Mouse (Mus musculus) megakaryocyte, embryonic 14.5 days (primary cell): ENCODE measurements around the gene Xirp1. TPM values are rescaled to one million over a fixed set of nuclear protein-coding genes. Genes with fewer than 3 reads are reported as not detected.

Experiments
- H3K27me3 ChIP-seq: replicated peaks from 2 replicates; pipeline ENCODE3; 2012; ENCODE audit warnings: inconsistent platforms
- H3K36me3 ChIP-seq: replicated peaks from 2 replicates; pipeline ENCODE3; 2012; ENCODE audit warnings: low read length, inconsistent platforms, mixed read lengths
- H3K4me1 ChIP-seq: 2 replicates; pipeline ENCODE4 v1.6.1; 2012; ENCODE audit warnings: inconsistent platforms
- H3K4me3 ChIP-seq: replicated peaks from 2 replicates; pipeline ENCODE3; 2012; ENCODE audit warnings: moderate library complexity, mild to moderate bottlenecking, inconsistent platforms
- H3K9me3 ChIP-seq: 2 replicates; pipeline ENCODE4 v1.6.1; 2012; ENCODE audit warnings: inconsistent platforms
- FLI1 ChIP-seq: IDR thresholded peaks from 2 replicates; pipeline ENCODE4 v1.6.1; 2012; ENCODE audit warnings: low read length, inconsistent platforms, mixed read lengths
- GATA1 ChIP-seq: IDR thresholded peaks from 3 replicates; pipeline ENCODE4 v1.6.1; 2012; ENCODE audit warnings: mixed read lengths, low read length, inconsistent platforms, borderline replicate concordance
- polyA plus RNA-seq: library from polyadenylated mRNA; stranded (reverse); fragments of >175 nt; gene quantifications from 2 replicates; pipeline ENCODE4 v1.2.3, GENCODE M21; 2012; ENCODE audit warnings: low replicate concordance; ENCODE audit not compliant: insufficient read depth

The Xirp1 gene
- not detected in 2 replicates for polyA plus RNA-seq

DNA sequence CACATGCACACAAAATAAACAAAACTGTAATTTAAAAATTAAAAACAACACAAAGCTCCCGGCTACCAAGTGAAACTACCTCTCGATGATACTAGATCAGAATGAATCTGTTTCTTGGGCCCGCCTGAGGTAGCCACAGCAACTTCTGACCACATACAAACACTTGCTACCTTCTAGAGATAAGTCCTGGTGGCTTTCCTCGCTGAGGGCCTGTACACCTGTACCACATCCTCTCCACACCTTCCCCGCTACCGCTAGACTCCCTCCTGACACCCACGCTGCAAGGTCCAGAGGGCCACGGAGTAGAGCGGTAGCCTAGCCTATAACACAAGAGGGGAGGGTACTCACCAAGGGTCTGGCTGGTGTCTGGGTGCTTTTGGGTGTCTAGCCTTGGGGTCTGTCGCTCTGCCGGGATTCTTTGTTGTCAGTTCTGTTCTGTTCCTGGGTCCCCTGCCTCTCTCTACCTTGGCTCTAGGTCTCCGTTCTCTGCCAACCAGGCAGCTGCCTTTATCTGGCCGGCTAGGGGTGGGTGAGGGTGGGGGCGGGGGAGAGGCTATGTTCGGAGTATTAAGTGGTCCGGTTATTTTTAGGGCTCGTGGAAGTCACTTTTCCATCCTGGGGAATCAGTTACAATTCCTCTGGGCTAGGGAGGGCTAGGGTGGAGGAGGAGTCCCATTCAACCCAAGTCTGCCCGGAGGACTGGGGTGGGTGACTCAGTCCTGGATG lies at the start of gene Xirp1:
Xirp1 (minus strand) TSS at position 513 of the 726 bp plus-strand sequence.
- TF ChIP-seq FLI1 (no peak), GATA1 (no peak)
- H3K9me3 ChIP-seq = no peaks in the 10 kb centered on the region
- no peaks in the 10 kb centered on the region for H3K36me3 ChIP-seq
- H3K27me3 ChIP-seq = peaks cover 53% of the 10 kb centered on the region
- peaks cover 42% of the 10 kb centered on the region for H3K4me1 ChIP-seq
- H3K4me3 ChIP-seq = no peak within 1 kb of the TSS

DNA sequence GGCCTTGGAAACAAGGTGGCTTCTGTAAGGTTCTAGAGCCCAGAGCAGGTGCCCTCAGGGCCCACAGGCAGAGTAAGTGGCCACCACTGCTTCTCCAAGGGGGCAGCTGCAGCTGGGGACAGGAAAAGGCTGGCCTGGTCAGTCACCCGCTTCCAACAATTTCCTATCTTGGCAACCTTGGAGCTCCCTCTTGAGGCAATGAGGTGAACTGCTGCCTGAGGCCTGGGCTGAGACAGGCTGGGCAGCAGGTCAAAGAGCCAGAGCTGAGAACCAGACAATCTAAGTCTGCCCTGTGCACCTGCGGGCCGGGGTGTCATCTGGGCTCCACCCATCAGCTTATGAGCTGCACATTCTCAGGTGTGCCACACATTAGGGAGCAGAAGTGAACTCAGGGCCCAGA lies 49.8 kb upstream of the Xirp1 start:
- H3K36me3 ChIP-seq = no peaks in the 10 kb centered on the region
- TF ChIP-seq FLI1 = no peak
- TF ChIP-seq GATA1 = no peak
- no peak overlapping the region for H3K4me3 ChIP-seq
- no peaks in the 10 kb centered on the region for H3K9me3 ChIP-seq
- H3K4me1 ChIP-seq = peaks cover 22% of the 10 kb centered on the region
- peaks cover 27% of the 10 kb centered on the region for H3K27me3 ChIP-seq

DNA sequence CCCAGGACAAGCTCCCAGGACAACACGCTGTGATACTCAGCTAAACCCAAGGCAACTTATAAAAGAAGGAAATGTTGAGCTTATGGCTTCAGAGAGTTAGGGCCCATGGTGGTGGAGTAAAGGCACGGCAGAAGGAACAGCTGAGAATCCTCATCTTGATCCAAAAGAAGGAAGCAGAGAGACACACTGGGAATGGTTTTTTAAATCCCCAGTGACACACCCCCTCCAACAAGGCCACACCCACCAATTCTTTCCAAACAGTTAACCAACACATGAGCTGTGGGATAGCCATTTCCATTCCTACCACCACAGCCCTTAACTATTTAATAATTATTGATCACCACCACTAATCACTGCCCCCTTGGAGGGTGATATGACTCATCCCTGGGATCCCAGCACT lies 47.9 kb upstream of the Xirp1 start:
- no peak for TF ChIP-seq GATA1
- no peak for TF ChIP-seq FLI1
- Histone ChIP-seq H3K4me1 (peaks cover 26% of the 10 kb centered on the region), H3K36me3 (no peaks in the 10 kb centered on the region), H3K9me3 (no peaks in the 10 kb centered on the region), H3K27me3 (peaks cover 24% of the 10 kb centered on the region), H3K4me3 (no peak overlapping the region)

DNA sequence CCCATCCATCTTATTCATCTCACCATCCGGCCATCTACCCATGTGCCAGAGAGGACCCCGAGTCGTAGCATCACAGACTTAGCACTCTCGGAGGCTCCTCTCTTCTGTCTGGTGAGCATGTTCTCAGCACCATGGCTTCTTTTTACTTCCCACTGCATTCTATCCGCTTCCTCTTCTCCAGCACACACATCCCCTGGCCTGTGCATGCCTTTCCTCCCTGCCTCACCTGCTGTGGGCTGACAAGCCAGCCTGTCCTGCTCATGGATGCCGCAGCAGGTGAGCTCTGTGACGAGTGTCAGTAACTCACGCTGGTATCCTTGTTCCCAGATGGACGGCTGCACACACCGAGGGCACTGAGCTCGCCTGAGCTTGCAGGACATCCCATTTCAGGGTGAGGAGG lies 46.4 kb upstream of the Xirp1 start, which contains the start of gene Cx3cr1:
Cx3cr1 (minus strand) TSS at position 101 of the 400 bp plus-strand sequence.
- TF ChIP-seq GATA1 (no peak), FLI1 (no peak)

DNA sequence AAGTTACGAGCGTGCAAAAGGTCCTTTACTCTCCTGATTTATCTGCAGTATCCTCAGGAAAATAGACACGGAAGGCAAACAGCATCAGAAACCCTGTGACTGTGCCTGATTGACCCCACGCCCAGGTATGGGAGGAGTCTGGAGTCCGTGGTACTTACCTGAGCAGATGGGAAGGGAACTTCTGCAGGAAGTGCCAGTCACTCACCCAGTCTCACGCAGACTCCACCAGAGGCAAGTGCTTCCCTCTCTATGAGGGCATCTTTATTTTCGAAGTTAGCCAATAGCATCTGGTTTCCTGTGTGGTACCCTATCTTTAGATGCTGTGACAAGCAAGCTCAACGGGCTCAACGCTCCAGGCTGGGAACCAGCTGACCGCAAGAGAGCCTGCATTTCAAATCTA lies 44.6 kb upstream of the Xirp1 start:
- TF ChIP-seq FLI1 (no peak), GATA1 (no peak)
- peak overlapping the region; percentile 48 for H3K4me3 ChIP-seq

More for the DNA sequence above, 46.4 kb upstream of the Xirp1 start, which contains the start of gene Cx3cr1:
- peaks cover 26% of the 10 kb centered on the region for H3K4me1 ChIP-seq
- peaks cover 26% of the 10 kb centered on the region for H3K27me3 ChIP-seq
- peak within 1 kb of the TSS; percentile 60 for H3K4me3 ChIP-seq
- H3K36me3 ChIP-seq = no peaks in the 10 kb centered on the region
- no peaks in the 10 kb centered on the region for H3K9me3 ChIP-seq

DNA sequence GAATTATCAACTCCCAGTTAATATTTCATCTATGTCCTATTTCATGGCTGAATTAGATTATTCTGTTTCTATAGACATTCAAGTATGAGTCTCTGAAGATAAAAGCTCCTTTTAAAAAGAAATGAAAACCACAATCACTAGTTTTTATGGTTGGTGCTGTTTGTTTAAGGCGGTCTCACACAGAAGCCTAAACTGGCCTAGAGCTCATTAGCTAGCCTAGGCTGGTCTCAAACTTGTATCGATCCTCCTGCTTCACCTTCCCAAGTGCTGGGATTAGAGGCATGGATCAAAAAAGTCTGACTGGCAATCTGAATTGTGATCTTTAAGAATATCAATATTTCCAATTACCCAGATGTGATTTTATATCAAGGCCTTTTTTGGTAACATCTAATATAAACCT lies 44.2 kb upstream of the Xirp1 start:
- H3K4me1 ChIP-seq = peaks cover 20% of the 10 kb centered on the region
- TF ChIP-seq FLI1 (no peak), GATA1 (no peak)
- H3K36me3 ChIP-seq = no peaks in the 10 kb centered on the region
- no peaks in the 10 kb centered on the region for H3K9me3 ChIP-seq
- no peak overlapping the region for H3K4me3 ChIP-seq
- peaks cover 26% of the 10 kb centered on the region for H3K27me3 ChIP-seq

More for the DNA sequence above, 44.6 kb upstream of the Xirp1 start:
- Histone ChIP-seq H3K9me3 (no peaks in the 10 kb centered on the region), H3K36me3 (no peaks in the 10 kb centered on the region), H3K4me1 (peaks cover 23% of the 10 kb centered on the region), H3K27me3 (peaks cover 26% of the 10 kb centered on the region)

DNA sequence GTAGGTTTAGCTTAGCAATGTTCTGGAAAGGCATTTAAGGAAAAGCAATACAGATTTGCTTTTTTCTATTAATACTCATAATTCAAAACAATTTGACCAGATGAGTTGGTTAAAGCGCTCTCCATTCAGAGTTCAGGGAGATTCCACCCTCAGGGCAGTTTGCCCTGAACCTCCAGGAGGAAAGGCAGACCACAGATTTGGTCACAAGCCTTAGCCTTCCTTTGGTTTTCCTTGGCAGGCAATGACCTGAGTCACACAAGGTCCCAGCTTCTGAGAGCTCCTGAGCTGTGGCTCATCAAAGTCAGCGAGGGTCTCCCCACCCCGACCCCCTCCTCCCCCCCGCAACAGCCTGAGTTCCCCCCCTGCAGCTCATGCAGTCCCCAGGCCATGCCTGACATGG lies 40.9 kb upstream of the Xirp1 start:
- peaks cover 11% of the 10 kb centered on the region for H3K4me1 ChIP-seq
- peaks cover 8% of the 10 kb centered on the region; the same call in 1 of the 2 replicates for H3K9me3 ChIP-seq
- no peak overlapping the region for H3K4me3 ChIP-seq
- H3K36me3 ChIP-seq = no peaks in the 10 kb centered on the region
- peaks cover 16% of the 10 kb centered on the region for H3K27me3 ChIP-seq
- TF ChIP-seq FLI1 = no peak
- TF ChIP-seq GATA1 = no peak

DNA sequence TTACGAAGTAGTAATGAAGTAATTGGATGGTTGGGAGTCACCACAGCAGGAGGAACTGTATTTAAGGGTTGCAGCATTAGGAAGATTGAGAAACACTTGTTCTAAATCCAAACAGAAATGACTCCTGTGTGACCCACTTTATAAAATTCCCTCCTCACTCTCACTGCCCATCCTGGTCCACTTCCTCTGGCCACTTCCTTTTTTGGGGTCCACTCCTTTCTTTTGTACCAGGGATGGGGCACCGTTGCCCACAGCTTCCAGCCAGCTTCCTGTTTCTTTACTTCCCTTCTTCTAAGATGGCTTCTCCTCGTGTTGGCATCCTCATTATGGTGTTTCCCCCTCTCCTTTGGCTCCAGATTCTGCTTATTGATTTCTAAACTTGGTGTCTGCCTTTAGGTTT lies 35.3 kb upstream of the Xirp1 start:
- TF ChIP-seq FLI1 = no peak
- no peak overlapping the region for H3K4me3 ChIP-seq
- peaks cover 8% of the 10 kb centered on the region; the same call in 1 of the 2 replicates for H3K9me3 ChIP-seq
- no peaks in the 10 kb centered on the region for H3K36me3 ChIP-seq
- peaks cover 25% of the 10 kb centered on the region for H3K4me1 ChIP-seq
- peaks cover 21% of the 10 kb centered on the region for H3K27me3 ChIP-seq

DNA sequence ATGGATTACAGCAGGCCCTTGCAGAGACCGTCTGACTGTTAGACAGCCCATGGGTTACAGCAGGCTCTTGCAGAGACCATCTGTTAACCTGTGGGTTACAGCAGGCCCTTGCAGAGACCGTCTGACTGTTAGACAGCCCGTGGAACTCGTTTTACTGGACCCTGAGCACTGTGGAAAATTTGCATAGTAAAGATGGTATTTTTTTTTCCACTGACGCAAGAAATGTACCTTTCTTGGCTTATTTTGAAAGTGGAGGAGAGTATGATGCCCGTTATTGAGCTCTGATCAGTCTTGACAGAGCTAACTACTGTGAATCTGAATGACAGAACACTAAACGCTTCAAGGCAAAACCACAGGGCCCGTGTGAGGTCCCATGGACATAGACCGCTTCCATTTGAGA lies 32.8 kb upstream of the Xirp1 start:
- Histone ChIP-seq H3K4me3 (no peak overlapping the region), H3K9me3 (peaks cover 7% of the 10 kb centered on the region; the same call in 1 of the 2 replicates)
- no peak for TF ChIP-seq FLI1
- TF ChIP-seq GATA1 = no peak

DNA sequence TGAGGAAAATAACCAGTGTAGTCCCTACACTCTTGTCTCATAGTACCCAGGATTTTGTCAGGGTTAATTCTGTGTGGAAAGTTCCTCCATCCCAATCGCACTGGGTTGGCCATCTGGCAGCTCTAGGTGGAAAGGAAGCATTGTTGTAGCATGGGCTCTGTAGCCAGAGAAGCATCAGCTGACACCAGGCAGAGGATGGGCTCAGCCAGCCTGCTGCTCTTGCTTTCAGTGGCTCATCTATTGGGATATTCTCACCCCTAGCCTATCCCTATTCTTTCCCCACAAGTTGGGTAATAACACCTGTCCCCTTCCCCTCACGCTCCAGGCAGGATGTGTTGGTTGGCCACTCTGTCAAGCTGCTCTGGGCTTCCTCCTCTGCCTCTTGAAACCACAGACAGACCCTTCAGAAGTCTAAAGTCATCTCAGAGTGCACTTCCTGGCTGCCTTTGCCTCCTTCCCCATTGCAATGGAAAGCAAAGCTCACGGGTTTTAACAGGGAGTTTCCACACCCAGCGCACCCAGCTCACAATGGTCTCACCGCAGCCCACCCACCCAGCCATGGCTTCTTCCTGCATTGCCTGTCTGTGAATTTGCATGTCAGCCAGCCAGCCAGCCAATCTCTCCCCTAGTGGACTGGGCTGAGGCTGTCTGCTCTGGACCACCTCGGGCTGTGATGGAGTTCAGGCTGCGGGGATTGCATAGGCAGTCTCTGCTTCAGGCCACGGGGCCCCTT lies 31.3 kb upstream of the Xirp1 start:
- H3K4me1 ChIP-seq = peaks cover 36% of the 10 kb centered on the region
- H3K36me3 ChIP-seq = no peaks in the 10 kb centered on the region
- H3K27me3 ChIP-seq = peaks cover 27% of the 10 kb centered on the region
- peak overlapping the region; percentile 79 for H3K4me3 ChIP-seq
- no peaks in the 10 kb centered on the region for H3K9me3 ChIP-seq
- TF ChIP-seq FLI1 (no peak), GATA1 (no peak)

More for the DNA sequence above, 32.8 kb upstream of the Xirp1 start:
- peaks cover 29% of the 10 kb centered on the region for H3K4me1 ChIP-seq
- no peaks in the 10 kb centered on the region for H3K36me3 ChIP-seq
- peaks cover 27% of the 10 kb centered on the region for H3K27me3 ChIP-seq
